Mouse (Mus musculus) T-helper 2 cell (primary cell): Measurements from ENCODE around the gene AC153137.1.
"Not testable (repeated sequence)": the region's sequence is repeated elsewhere in the genome, so short reads cannot be mapped to it uniquely, and the experiment has no call there.

Source experiments
- in situ Hi-C: fragments of 300-600 bp; cut with MboI, MseI; formaldehyde crosslinking; loops from one replicate; pipeline ENCODE4 v1.15.1; 2025; ENCODE audit warnings: high pct_unique_total_duplicates

AC153137.1 gene

GRCm38 (mm10) chr1:30977868-30978267, at the start of gene AC153137.1:
AC153137.1 (minus strand) TSS chr1:30977968.
- in situ Hi-C loops: not testable (repeated sequence)

- in situ Hi-C loops: no loop called here
These were observed 45.4 kb upstream of the AC153137.1 start for GRCm38 (mm10) chr1:31023173-31023572.

GRCm38 (mm10) chr1:31019283-31019682, 41.5 kb upstream of the AC153137.1 start:
- in situ Hi-C loops: no loop called here

- in situ Hi-C loops: no loop called here
These were observed 39.6 kb upstream of the AC153137.1 start for GRCm38 (mm10) chr1:31017377-31017776.

GRCm38 (mm10) chr1:31016068-31016467, 38.3 kb upstream of the AC153137.1 start:
- in situ Hi-C loops: no loop called here

- in situ Hi-C loops: no loop called here
These were observed 37.5 kb upstream of the AC153137.1 start for GRCm38 (mm10) chr1:31015261-31015660.

- in situ Hi-C loops: not testable (repeated sequence)
These were observed 529 bp downstream of the AC153137.1 start for GRCm38 (mm10) chr1:30977239-30977638.

- in situ Hi-C loops: loop anchor here (10.0 kb wide), 1 partner anchor 77 kb away; the partner anchor contains the start of gene Phf3
These were observed 26.0 kb downstream of the AC153137.1 start for GRCm38 (mm10) chr1:30951795-30952194.

GRCm38 (mm10) chr1:30950456-30950835, 27.3 kb downstream of the AC153137.1 start:
- in situ Hi-C loops: loop anchor here (10.0 kb wide), 1 partner anchor 76 kb away; the partner anchor contains the start of gene Phf3

GRCm38 (mm10) chr1:30949710-30950455, 27.9 kb downstream of the AC153137.1 start:
- in situ Hi-C loops: loop anchor here (10.0 kb wide), 1 partner anchor 75 kb away; the partner anchor contains the start of gene Phf3

- in situ Hi-C loops: no loop called here
These were observed 28.7 kb downstream of the AC153137.1 start for GRCm38 (mm10) chr1:30948950-30949639.

- in situ Hi-C loops: no loop called here
These were observed 29.3 kb downstream of the AC153137.1 start for GRCm38 (mm10) chr1:30948361-30948949.

GRCm38 (mm10) chr1:30945136-30945535, 32.6 kb downstream of the AC153137.1 start:
- in situ Hi-C loops: no loop called here

- in situ Hi-C loops: no loop called here
These were observed 37.2 kb downstream of the AC153137.1 start for GRCm38 (mm10) chr1:30940571-30940970.

- in situ Hi-C loops: loop anchor here (5.0 kb wide), 1 partner anchor 101 kb away; no protein-coding TSS in a partner anchor
These were observed 39.4 kb downstream of the AC153137.1 start for GRCm38 (mm10) chr1:30938392-30938791.

- in situ Hi-C loops: loop anchor here (5.0 kb wide), 1 partner anchor 100 kb away; no protein-coding TSS in a partner anchor
These were observed 40.3 kb downstream of the AC153137.1 start for GRCm38 (mm10) chr1:30937396-30937965.

GRCm38 (mm10) chr1:30936488-30936887, 41.3 kb downstream of the AC153137.1 start:
- in situ Hi-C loops: loop anchor here (5.0 kb wide), 1 partner anchor 99 kb away; no protein-coding TSS in a partner anchor

GRCm38 (mm10) chr1:30930823-30931222, 46.9 kb downstream of the AC153137.1 start:
- in situ Hi-C loops: no loop called here

GRCm38 (mm10) chr1:30930194-30930593, 47.6 kb downstream of the AC153137.1 start:
- in situ Hi-C loops: no loop called here
